Mouse (Mus musculus) myocyte (in vitro differentiated cells): ENCODE measurements at regions not wholly inside any gene's neighbourhood (a gene's known extent, or its start where the extent isn't known, plus 50 kb on each side); places are given as distances from the start of the nearest gene placed in this dataset.

Experiments used
- H3K27me3 ChIP-seq: one replicate; pipeline ENCODE4 v1.6.1; 2011; ENCODE audit not compliant: control insufficient read depth, insufficient read depth, insufficient read length
- H3K36me3 ChIP-seq: one replicate; pipeline ENCODE4 v1.6.1; 2011; ENCODE audit not compliant: control insufficient read depth, insufficient read depth
- H3K4me2 ChIP-seq: one replicate; pipeline ENCODE4 v1.6.1; 2011; ENCODE audit warnings: low read depth, control low read depth
- H3K4me3 ChIP-seq: one replicate; pipeline ENCODE4 v1.5.1; 2011; ENCODE audit warnings: mild to moderate bottlenecking, control low read depth, moderate library complexity
- H3K79me2 ChIP-seq: one replicate; pipeline ENCODE4 v1.6.1; 2011; ENCODE audit not compliant: control insufficient read depth, insufficient read depth
- H3ac ChIP-seq: one replicate; pipeline ENCODE4 v1.6.1; 2011; ENCODE audit not compliant: control insufficient read depth, insufficient read length
- CEBPB ChIP-seq: IDR thresholded peaks from 2 replicates; pipeline ENCODE4 v1.6.1; 2011; ENCODE audit warnings: mild to moderate bottlenecking, moderate library complexity; ENCODE audit not compliant: poor library complexity, insufficient read depth, severe bottlenecking
- E2F4 ChIP-seq: IDR thresholded peaks from one replicate; pipeline ENCODE4 v1.6.1; 2011; ENCODE audit warnings: mild to moderate bottlenecking, control low read depth, moderate library complexity; ENCODE audit not compliant: insufficient read depth
- MAX ChIP-seq: IDR thresholded peaks from one replicate; pipeline ENCODE4 v1.6.1; 2011; ENCODE audit warnings: low read depth, mild to moderate bottlenecking, control low read depth
- MYOD1 ChIP-seq, 3 experiments: IDR thresholded peaks; one replicate each; pipeline ENCODE4 v1.6.1; 2011; ENCODE audit warnings: control low read depth in 2 of 3, low read depth in 2 of 3, mild to moderate bottlenecking in 2 of 3, moderate library complexity in 1 of 3; ENCODE audit not compliant: insufficient read length in 2 of 3, control insufficient read depth in 1 of 3
- MYOG ChIP-seq, 3 experiments: IDR thresholded peaks; one replicate each; pipeline ENCODE4 v1.6.1; 2011; ENCODE audit warnings: control low read depth in 2 of 3, low read depth in 2 of 3, mild to moderate bottlenecking in 2 of 3; ENCODE audit not compliant: insufficient read length in 2 of 3, control insufficient read depth in 1 of 3, insufficient read depth in 1 of 3
- POLR2A ChIP-seq: IDR thresholded peaks from one replicate; pipeline ENCODE4 v1.6.1; 2011; ENCODE audit warnings: low read depth, mild to moderate bottlenecking, control low read depth, moderate library complexity; ENCODE audit not compliant: insufficient read length
- POLR2AphosphoS2 ChIP-seq: IDR thresholded peaks from one replicate; pipeline ENCODE4 v1.6.1; 2011; ENCODE audit warnings: low read depth, control low read depth; ENCODE audit not compliant: insufficient read length
- REST ChIP-seq: IDR thresholded peaks from one replicate; pipeline ENCODE4 v1.6.1; 2011; ENCODE audit warnings: mild to moderate bottlenecking, control low read depth, moderate library complexity; ENCODE audit not compliant: insufficient read depth, insufficient read length
- SRF ChIP-seq: IDR thresholded peaks from one replicate; pipeline ENCODE4 v1.6.1; 2011; ENCODE audit warnings: low read depth; ENCODE audit not compliant: control insufficient read depth, insufficient read length
- TCF12 ChIP-seq: IDR thresholded peaks from one replicate; pipeline ENCODE4 v1.6.1; 2011; ENCODE audit warnings: mild to moderate bottlenecking, control low read depth; ENCODE audit not compliant: poor library complexity, insufficient read depth, severe bottlenecking
- TCF3 ChIP-seq: IDR thresholded peaks from one replicate; pipeline ENCODE4 v1.6.1; 2011; ENCODE audit warnings: low read depth, control low read depth; ENCODE audit not compliant: insufficient read length
- USF1 ChIP-seq: IDR thresholded peaks from one replicate; pipeline ENCODE4 v1.6.1; 2011; ENCODE audit warnings: low read depth, mild to moderate bottlenecking, control low read depth, moderate library complexity

DNA sequence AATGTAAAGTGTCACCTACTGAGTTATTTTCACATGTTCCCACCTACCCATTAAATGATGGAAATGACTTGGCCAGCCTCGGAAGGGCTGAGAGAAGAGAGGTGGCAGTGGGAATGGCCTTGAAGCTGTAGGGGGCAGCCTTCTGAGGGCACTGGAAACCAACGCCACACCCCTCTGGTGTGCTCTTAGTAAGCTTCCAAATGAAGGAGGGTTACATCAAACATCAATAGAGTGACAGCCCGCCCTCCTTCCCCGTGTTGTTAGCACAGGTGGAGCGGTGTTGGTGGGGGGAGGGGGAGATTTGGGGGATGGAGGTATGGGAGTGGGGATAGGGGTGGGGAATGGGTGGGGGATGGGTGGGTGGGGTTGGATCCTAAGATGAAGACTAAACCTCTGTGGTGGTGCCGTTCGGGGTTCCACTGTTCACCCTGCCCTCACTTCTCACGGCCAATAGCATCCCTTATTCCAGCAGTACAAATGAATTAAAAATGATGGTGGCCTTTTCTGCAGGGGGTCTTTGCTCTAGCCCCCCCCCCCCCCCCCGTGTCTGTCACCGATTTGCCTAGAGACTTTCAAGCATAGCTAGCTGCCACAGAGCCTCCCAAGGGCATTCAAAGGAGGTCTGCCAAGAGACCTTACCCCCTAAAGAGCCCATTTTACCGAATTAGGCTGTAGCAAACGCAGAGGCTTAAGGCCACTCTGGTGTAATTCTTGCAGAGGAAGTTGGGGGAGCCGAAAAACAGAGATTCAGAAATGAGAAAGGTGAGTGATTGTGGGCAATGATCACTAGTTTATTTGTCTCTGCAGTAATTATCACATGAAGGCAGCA is 267.4 kb upstream of the Kazn start:
- H3ac ChIP-seq: no peak overlapping the region
- H3K4me2 ChIP-seq: no peak overlapping the region
- TF ChIP-seq USF1: no peak
- TF ChIP-seq MYOG (IDR thresholded peaks at IDR 0.05; ENCODE audit: control insufficient read depth in 1 of 3, insufficient read depth in 1 of 3, insufficient read length in 2 of 3, low read depth in 2 of 3): no peak
- TF ChIP-seq POLR2A: no peak
- TF ChIP-seq REST: no peak
- TF ChIP-seq TCF3: no peak
- TF ChIP-seq MAX: no peak
- no peak for TF ChIP-seq MYOD1 (IDR thresholded peaks at IDR 0.05; ENCODE audit: control insufficient read depth in 1 of 3, insufficient read length in 2 of 3, low read depth in 2 of 3)
- TF ChIP-seq CEBPB: no peak
- TF ChIP-seq POLR2AphosphoS2: no peak
- TF ChIP-seq SRF: no peak
- TF ChIP-seq E2F4: no peak
- TF ChIP-seq TCF12: no peak
- no peaks in the 10 kb centered on the region for H3K27me3 ChIP-seq
- no peaks in the 10 kb centered on the region for H3K79me2 ChIP-seq
- H3K36me3 ChIP-seq: no peaks in the 10 kb centered on the region
- H3K4me3 ChIP-seq: no peak overlapping the region

DNA sequence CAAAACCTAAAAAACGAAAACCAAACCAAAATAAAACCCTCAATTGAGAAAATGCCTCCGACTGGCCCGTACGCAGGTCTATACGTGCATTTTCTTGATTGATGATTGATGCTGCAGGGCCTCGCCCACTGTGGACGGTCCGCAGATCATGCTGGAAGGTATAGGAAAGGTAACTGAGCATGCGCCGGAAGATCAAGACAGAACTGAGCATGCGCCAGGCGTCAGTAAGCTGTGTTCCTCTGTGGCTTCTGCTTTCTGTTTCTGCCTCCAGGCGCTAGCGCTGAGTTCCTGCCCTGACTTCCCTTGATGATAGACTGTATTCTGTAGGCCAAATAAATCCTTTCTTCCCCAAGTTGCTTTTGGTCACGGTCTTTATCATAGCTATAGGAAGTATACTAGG is 264.6 kb upstream of the Kazn start:
- Histone ChIP-seq H3K4me2 (no peak overlapping the region), H3ac (no peak overlapping the region), H3K27me3 (no peaks in the 10 kb centered on the region), H3K36me3 (no peaks in the 10 kb centered on the region), H3K79me2 (no peaks in the 10 kb centered on the region), H3K4me3 (no peak overlapping the region)
- TF ChIP-seq E2F4 (no peak), MYOD1 (IDR thresholded peaks at IDR 0.05; ENCODE audit: control insufficient read depth in 1 of 3, insufficient read length in 2 of 3, low read depth in 2 of 3) (no peak), MAX (no peak), REST (no peak), POLR2A (no peak), TCF3 (no peak), POLR2AphosphoS2 (no peak), TCF12 (no peak), USF1 (no peak), SRF (no peak), CEBPB (no peak), MYOG (IDR thresholded peaks at IDR 0.05; ENCODE audit: control insufficient read depth in 1 of 3, insufficient read depth in 1 of 3, insufficient read length in 2 of 3, low read depth in 2 of 3) (no peak)

DNA sequence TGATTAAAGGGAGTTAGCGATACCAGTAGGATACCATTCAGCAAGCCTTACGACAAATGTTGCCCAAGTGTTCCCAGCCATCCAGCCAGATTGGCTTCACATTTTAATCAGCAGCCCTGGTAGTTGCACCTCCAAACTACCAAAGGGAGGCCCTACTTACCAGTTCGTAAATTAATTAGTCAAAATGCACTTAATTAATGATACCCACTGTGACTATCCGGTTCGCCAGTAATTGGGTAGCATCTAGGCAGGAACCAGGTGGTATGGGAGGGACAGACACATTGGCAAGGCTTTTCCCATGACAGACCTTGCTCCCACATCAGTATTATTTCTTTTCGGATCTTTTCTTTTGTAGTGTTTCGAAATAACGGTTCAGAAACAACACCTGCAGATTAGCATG is 262.0 kb upstream of the Kazn start:
- Histone ChIP-seq H3K4me2 (no peak overlapping the region), H3K36me3 (no peaks in the 10 kb centered on the region), H3K27me3 (no peaks in the 10 kb centered on the region), H3ac (no peak overlapping the region), H3K4me3 (no peak overlapping the region), H3K79me2 (no peaks in the 10 kb centered on the region)
- TF ChIP-seq TCF3: no peak
- no peak for TF ChIP-seq POLR2A
- TF ChIP-seq USF1: no peak
- no peak for TF ChIP-seq TCF12
- TF ChIP-seq REST: no peak
- TF ChIP-seq MYOD1 (IDR thresholded peaks at IDR 0.05; ENCODE audit: control insufficient read depth in 1 of 3, insufficient read length in 2 of 3, low read depth in 2 of 3): no peak
- no peak for TF ChIP-seq MYOG (IDR thresholded peaks at IDR 0.05; ENCODE audit: control insufficient read depth in 1 of 3, insufficient read depth in 1 of 3, insufficient read length in 2 of 3, low read depth in 2 of 3)
- TF ChIP-seq POLR2AphosphoS2: no peak
- no peak for TF ChIP-seq MAX
- no peak for TF ChIP-seq SRF
- no peak for TF ChIP-seq E2F4
- TF ChIP-seq CEBPB: no peak

GRCm38 (mm10) chr4:142500541-142500940 is 261.3 kb upstream of the Kazn start:
- no peak for TF ChIP-seq MYOD1 (IDR thresholded peaks at IDR 0.05; ENCODE audit: control insufficient read depth in 1 of 3, insufficient read length in 2 of 3, low read depth in 2 of 3)
- TF ChIP-seq POLR2AphosphoS2: no peak
- TF ChIP-seq TCF12: no peak
- TF ChIP-seq POLR2A: no peak
- TF ChIP-seq E2F4: no peak
- no peak for TF ChIP-seq MAX
- TF ChIP-seq CEBPB: no peak
- no peak for TF ChIP-seq TCF3
- TF ChIP-seq USF1: no peak
- TF ChIP-seq REST: no peak
- TF ChIP-seq SRF: no peak
- Histone ChIP-seq H3K27me3 (no peaks in the 10 kb centered on the region), H3K4me2 (no peak overlapping the region), H3ac (no peak overlapping the region), H3K36me3 (no peaks in the 10 kb centered on the region), H3K79me2 (no peaks in the 10 kb centered on the region), H3K4me3 (no peak overlapping the region)

DNA sequence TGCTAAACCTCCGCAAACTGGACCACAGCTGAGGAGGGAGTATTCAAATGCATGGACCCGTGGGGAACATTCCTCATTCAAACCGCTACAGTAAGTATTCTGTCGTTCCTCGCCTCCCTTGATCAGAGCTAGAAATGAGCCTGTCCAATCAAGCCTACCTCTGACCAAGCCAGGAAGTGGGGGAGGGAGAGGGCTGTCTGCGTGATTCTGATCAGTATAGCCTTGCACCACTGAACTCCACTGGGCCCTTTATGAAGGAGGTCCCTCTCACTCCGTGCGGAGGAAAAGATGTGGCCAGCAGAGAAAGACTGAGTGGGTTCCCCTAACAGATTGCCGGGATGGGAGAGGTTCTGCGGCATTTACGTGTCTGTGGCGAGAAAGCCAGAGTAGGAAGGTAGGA is 257.4 kb upstream of the Kazn start:
- Histone ChIP-seq H3K79me2 (no peaks in the 10 kb centered on the region), H3K27me3 (no peaks in the 10 kb centered on the region), H3K4me3 (no peak overlapping the region), H3ac (no peak overlapping the region), H3K36me3 (no peaks in the 10 kb centered on the region), H3K4me2 (no peak overlapping the region)
- TF ChIP-seq POLR2A (no peak), USF1 (no peak), MYOG (IDR thresholded peaks at IDR 0.05; ENCODE audit: control insufficient read depth in 1 of 3, insufficient read depth in 1 of 3, insufficient read length in 2 of 3, low read depth in 2 of 3) (no peak)
